Mouse (Mus musculus) urinary bladder, postnatal 14 days (tissue): Measurements from ENCODE around the gene Mccc2.
A peak's percentile ranks its signal among the peaks of the same experiment; 100 is the strongest.
"Not testable (repeated sequence)": the region's sequence is repeated elsewhere in the genome, so short reads cannot be mapped to it uniquely, and the experiment has no call there.

ENCODE experiments used
- DNase-seq: peaks from one replicate; pipeline ENCODE4 v3.0.0; 2021; ENCODE audit warnings: low spot score

Gene Mccc2

GRCm38 (mm10) chr13:100014906-100015895 is at the start of gene Mccc2:
Gene Mccc2 (minus strand): TSS chr13:100015639.
- peak; percentile 85 for DNase-seq

- DNase-seq: no peak
Measured at GRCm38 (mm10) chr13:100063936-100064335, 48.5 kb upstream of the Mccc2 start.

DNA sequence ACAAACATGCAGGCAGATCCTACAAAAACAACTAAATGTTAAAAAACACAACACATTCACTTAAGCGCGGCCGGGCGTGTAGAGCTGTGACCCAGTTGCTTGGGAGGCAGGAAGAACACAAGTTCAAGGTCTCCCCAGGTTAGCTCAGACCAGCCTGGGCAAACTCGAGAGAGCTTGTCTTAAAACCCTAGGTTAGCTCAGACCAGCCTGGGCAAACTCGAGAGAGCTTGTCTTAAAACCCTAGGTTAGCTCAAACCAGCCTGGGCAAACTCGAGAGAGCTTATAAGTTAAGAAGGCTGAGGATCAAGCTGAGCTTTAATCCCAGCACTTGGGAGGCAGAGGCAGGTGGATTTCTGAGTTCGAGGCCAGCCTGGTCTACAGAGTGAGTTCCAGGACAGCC is 42.3 kb upstream of the Mccc2 start:
- not testable (repeated sequence) for DNase-seq

DNA sequence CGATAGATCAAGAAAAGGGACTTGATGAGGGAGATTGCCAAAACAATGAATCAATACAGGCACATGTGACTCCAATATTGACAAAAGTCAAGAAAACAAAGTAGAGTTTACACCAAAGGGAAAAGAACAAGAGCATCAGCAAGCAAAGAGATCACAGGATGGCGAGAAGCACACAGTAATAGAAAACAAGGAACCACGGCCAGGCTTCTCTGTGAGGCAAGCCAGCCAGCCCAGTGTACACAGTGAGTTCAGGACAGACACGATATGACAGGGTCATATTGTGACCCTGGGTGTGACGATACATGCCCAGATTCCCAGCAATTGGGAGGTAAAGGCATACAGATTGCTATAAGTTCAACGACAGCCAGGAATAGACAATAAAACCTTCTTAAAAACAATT is 10.6 kb upstream of the Mccc2 start:
- DNase-seq: no peak

GRCm38 (mm10) chr13:100016891-100017290 is 1.5 kb upstream of the Mccc2 start:
- no peak for DNase-seq

DNA sequence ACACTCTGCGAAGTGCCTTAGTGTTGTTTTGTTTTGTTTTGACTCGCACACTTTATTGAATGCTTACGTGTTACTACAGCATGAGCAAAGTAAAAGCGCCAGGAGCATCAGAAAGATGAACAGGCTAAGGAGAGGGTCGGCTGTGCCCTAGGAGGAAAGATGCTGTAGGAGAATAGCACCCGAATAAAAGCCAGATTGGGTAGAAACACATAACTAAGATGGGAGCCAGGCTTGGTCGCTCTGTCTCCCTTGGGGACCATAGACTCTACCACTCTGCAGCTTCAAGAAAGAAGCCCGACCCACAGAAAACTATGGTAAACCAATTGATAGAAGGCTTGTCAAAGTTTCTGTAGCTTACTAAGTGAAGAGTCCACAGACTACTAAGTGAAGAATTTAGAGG is 498 bp upstream of the Mccc2 start:
- no peak for DNase-seq

DNA sequence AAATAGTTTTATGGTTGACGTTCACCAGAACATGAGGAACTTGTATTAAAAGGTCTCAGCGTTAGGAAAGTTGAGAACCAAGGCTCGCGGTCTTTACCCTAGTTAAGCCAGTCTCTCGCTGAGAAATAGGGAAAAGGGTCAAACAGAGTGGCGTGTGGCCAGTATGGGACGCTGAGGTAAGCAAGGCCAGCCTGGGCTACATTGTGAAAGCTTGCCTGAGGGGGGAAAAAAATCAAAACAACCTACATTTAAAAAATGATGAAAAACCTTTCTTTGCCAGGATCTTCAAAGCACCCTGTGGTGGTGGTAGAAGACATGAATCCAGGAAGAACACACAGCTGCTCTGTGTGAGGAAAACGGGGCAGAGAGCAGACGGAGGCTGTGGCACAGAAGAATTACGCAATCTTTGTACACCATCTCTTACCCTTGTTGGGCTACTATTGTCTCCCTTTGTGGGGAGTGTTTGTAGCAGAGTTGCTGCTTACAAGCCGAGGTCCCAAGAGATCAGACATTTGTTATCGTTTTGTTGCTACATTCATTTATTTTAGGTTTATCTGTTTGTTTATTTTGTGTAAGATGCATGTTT is 9.4 kb downstream of the Mccc2 start:
- no peak for DNase-seq

GRCm38 (mm10) chr13:100001790-100002196 is 13.6 kb downstream of the Mccc2 start:
- peak; percentile 85 for DNase-seq

GRCm38 (mm10) chr13:99999078-99999477 is 16.4 kb downstream of the Mccc2 start:
- DNase-seq: no peak

GRCm38 (mm10) chr13:99998099-99998498 is 17.3 kb downstream of the Mccc2 start:
- DNase-seq: no peak

GRCm38 (mm10) chr13:99989592-99989991 is 25.8 kb downstream of the Mccc2 start:
- no peak for DNase-seq

DNA sequence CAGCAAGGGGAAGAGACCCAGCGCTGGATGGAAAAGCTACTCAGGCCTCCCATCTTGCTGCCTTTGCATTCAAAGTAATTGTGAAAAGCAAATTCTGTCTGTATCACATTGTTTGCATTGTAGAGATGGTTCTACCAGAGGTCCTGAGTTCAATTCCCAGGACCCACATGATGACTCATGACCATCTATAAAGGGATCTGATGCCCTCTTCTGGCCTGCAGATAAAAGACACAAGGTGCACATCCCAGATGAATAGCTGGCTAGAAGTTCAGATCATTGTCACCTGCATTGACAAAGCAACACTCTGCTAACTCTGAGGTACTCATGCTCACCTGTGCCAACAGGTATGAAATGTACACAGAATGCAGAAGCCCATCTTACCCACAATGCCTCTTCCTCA is 32.1 kb downstream of the Mccc2 start:
- no peak for DNase-seq

DNA sequence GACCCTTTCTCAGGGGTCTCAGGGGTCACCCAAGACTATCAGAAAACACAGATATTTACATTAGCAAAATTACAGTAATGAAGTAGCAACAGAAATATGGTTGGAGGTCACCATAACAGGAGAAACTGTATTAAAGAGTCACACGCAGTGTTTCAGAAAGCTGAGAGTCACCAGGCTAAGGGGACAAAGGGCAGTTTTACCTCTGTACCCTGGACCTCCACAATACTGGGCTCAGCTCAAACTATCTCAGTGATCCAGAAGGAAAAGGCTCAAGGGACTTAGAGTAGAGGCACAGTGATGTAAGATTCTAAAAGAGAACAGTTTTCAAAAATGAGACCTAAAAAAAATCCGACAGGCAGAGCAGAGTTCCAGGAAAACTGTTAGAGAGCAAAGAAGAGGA is 36.0 kb downstream of the Mccc2 start:
- no peak for DNase-seq

GRCm38 (mm10) chr13:99970089-99970488 is 45.4 kb downstream of the Mccc2 start:
- DNase-seq: no peak

GRCm38 (mm10) chr13:99967013-99967678 is 48.3 kb downstream of the Mccc2 start:
- no peak for DNase-seq

DNA sequence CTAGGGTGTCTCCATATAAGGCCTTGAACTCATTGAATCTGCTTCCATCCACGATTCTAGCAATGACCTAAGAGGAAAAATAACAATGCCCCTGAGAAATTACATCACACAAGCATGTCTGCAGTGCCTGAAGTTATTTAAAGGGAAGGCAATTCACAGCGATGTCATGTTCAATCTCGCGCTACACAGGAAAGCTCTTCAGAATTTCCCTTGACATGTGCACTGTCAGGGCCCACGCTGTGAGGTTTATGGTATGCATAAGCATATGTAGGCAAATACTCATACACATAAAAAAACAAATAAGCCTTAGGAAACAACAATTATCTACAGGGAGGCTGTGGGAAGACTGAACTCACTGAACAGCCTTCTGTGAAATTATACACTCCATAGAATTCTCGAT is 51.6 kb downstream of the Mccc2 start:
- no peak for DNase-seq

- DNase-seq: no peak
Measured at GRCm38 (mm10) chr13:99961661-99962060, 53.8 kb downstream of the Mccc2 start.

DNA sequence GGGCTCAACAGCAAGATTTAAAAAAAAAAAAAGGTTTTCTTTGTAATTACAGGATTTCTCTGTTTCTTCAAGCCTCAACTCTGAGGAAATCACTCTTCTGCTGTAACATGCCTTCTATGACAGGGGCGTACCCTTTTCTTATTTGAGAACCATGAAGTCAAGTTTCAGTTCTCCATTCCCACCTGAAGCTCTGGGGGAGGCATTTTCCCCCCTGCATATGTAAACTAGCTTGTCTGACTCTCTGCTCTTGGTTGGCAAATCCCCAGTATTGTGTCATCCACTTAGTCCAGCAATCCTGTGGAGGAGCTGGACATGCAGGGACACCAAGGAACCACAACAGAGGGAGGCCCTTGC is 59.9 kb downstream of the Mccc2 start:
- no peak for DNase-seq

GRCm38 (mm10) chr13:99954902-99955590 is 60.4 kb downstream of the Mccc2 start:
- DNase-seq: no peak

DNA sequence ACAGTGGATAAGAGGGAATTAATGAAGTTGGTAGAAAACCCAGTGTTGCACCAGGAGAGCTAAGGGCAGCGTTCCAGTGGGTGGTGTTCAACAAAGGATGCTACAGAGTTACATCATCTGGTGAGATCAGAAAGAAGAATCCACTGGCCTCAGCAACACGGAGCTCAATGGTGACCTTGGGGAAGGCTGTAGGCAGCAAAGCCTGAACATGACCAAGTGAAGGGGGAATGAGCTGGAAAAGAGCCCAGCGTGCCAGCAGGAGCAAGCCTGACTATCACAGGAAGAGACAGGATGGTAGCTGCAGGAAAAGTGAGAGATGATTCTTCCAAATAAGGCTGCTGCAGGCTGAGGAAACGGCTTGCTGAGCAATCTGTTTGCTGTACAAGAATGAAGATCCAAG is 68.0 kb downstream of the Mccc2 start:
- no peak for DNase-seq

GRCm38 (mm10) chr13:99943525-99943924 is 71.9 kb downstream of the Mccc2 start:
- no peak for DNase-seq

DNA sequence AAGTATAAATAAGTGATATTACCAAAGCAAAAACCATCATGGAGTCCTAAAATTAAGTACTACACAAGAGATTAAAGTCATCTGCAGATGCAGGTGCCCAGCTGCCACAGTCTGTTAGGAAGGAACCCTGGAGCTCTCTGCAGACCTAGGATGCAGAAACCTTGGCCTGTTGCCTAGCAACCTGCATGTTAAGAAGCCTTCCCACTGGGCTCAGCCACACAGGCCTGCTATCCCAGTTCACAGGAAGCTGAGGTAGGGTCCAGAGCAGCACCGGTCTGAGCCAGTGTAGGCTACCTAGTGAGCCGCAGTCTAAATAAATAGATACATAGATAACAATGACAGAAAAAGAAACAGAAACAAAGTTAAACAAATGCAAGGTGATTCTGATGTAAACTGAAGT is 74.8 kb downstream of the Mccc2 start:
- no peak for DNase-seq
